In genomic region chr14:61683356-61683740, GRCm38 (mm10) we compare ENCODE assay signal across 8 mouse cellular contexts.
A peak's percentile ranks its signal among the peaks of the same experiment; 100 is the strongest.
DNase-seq lines count a peak whose midpoint lies in the region; ATAC-seq and TF ChIP-seq lines count a peak whose summit lies in the region.

No protein-coding gene starts in this region.

- DNase-seq in gastrocnemius, postnatal 10 days, result peak; percentile 22
- no peak for DNase-seq in gastrocnemius, adult 18-20 months (ENCODE audit: low spot score)
- DNase-seq in ES-CJ7 (ENCODE audit: low read depth, low spot score), result peak; percentile 15
- no peak for DNase-seq in forebrain, postnatal 0 days
- peak; percentile 37 for DNase-seq in limb, embryonic 11.5 days (ENCODE audit: low spot score)
- DNase-seq in gastrocnemius, postnatal 4 days (ENCODE audit: low spot score in 2 of 2), result no peak

- peak overlapping the region; percentile 96 for H3K4me3 ChIP-seq in forebrain, postnatal 0 days (ENCODE audit: low read depth, low read length)
- H3K4me3 ChIP-seq in limb, embryonic 11.5 days (ENCODE audit: low read depth, low read length), result peak overlapping the region; percentile 84; the same call in 1 of the 2 replicates
- H3K4me3 ChIP-seq in neural tube, embryonic 14.5 days (ENCODE audit: low read depth, low read length), result peak overlapping the region; percentile 82; the same call in 1 of the 2 replicates

- peak overlapping the region; percentile 98 for H3K27ac ChIP-seq in forebrain, postnatal 0 days (ENCODE audit: low read depth, low read length)
- no peak overlapping the region for H3K27ac ChIP-seq in limb, embryonic 11.5 days (replicated peaks; ENCODE audit: low read depth, low read length)
- H3K27ac ChIP-seq in neural tube, embryonic 14.5 days (ENCODE audit: low read depth, low read length), result no peak overlapping the region

- peak overlapping the region; percentile 93 for H3K4me2 ChIP-seq in forebrain, postnatal 0 days (ENCODE audit: low read depth)
- H3K4me2 ChIP-seq in limb, embryonic 11.5 days (ENCODE audit: low read depth, severe bottlenecking), result peak overlapping the region; percentile 65
- H3K4me2 ChIP-seq in neural tube, embryonic 14.5 days (ENCODE audit: low read depth, low read length), result peak overlapping the region; percentile 90; the same call in 1 of the 2 replicates

- 17% methylated on average over 9 of the region's 9 CpGs for WGBS in forebrain, postnatal 0 days
- 1% methylated on average over 9 of the region's 9 CpGs for WGBS in limb, embryonic 11.5 days
- 9% methylated on average over 9 of the region's 9 CpGs for WGBS in neural tube, embryonic 14.5 days

- no peaks in the 10 kb centered on the region for H3K36me3 ChIP-seq in forebrain, postnatal 0 days (ENCODE audit: insufficient read depth)
- H3K36me3 ChIP-seq in limb, embryonic 11.5 days (ENCODE audit: control insufficient read depth, insufficient read depth, low read length), result no peaks in the 10 kb centered on the region
- no peaks in the 10 kb centered on the region for H3K36me3 ChIP-seq in neural tube, embryonic 14.5 days (ENCODE audit: control insufficient read depth, insufficient read depth, low read length)

- peaks cover 4% of the 10 kb centered on the region for H3K4me1 ChIP-seq in forebrain, postnatal 0 days (ENCODE audit: insufficient read depth)
- peaks cover 31% of the 10 kb centered on the region for H3K4me1 ChIP-seq in limb, embryonic 11.5 days (ENCODE audit: control insufficient read depth, insufficient read depth, low read length)
- peaks cover 5% of the 10 kb centered on the region; the same call in 1 of the 2 replicates for H3K4me1 ChIP-seq in neural tube, embryonic 14.5 days (ENCODE audit: control insufficient read depth, insufficient read depth, low read length)

- H3K9ac ChIP-seq in forebrain, postnatal 0 days, result peak overlapping the region; percentile 82; the same call in 1 of the 2 replicates
- no peak overlapping the region for H3K9ac ChIP-seq in limb, embryonic 11.5 days (ENCODE audit: low read length)
- peak overlapping the region; percentile 81; the same call in 1 of the 2 replicates for H3K9ac ChIP-seq in neural tube, embryonic 14.5 days (replicated peaks; ENCODE audit: low read depth, low read length)

- no peaks in the 10 kb centered on the region; the same call in 1 of the 2 replicates for H3K27me3 ChIP-seq in forebrain, postnatal 0 days (ENCODE audit: insufficient read depth, low read length)
- H3K27me3 ChIP-seq in limb, embryonic 11.5 days (ENCODE audit: control insufficient read depth, insufficient read depth, low read length), result peaks cover 18% of the 10 kb centered on the region; the same call in 1 of the 2 replicates
- peaks cover 17% of the 10 kb centered on the region for H3K27me3 ChIP-seq in neural tube, embryonic 14.5 days (ENCODE audit: control insufficient read depth, insufficient read depth, low read length)

- no peak for ATAC-seq in forebrain, postnatal 0 days
- ATAC-seq in limb, embryonic 11.5 days (ENCODE audit: insufficient number of reproducible peaks, low FRiP score, low TSS enrichment, low read depth), result no peak
- no peak for ATAC-seq in neural tube, embryonic 14.5 days (ENCODE audit: low read depth)
- no peak for ATAC-seq in frontal cortex, adult (ENCODE audit: low TSS enrichment)

- no peaks in the 10 kb centered on the region for H3K9me3 ChIP-seq in forebrain, postnatal 0 days (ENCODE audit: low read length)
- H3K9me3 ChIP-seq in limb, embryonic 11.5 days (ENCODE audit: control insufficient read depth, low read length), result no peaks in the 10 kb centered on the region
- no peaks in the 10 kb centered on the region for H3K9me3 ChIP-seq in neural tube, embryonic 14.5 days (ENCODE audit: control insufficient read depth, low read length)

- TF ChIP-seq CTCF in forebrain, postnatal 0 days (IDR thresholded peaks at IDR 0.05; ENCODE audit: low read depth), result no peak

Comparison
In these comparisons a context has a peak if more than half of its experiments do, and no peak if none do; other contexts are left out.
1. DNase-seq: peak in gastrocnemius, postnatal 10 days (single experiment), ES-CJ7 (single experiment) and limb, embryonic 11.5 days (single experiment); none in gastrocnemius, adult 18-20 months (single experiment), forebrain, postnatal 0 days (single experiment) and gastrocnemius, postnatal 4 days (0 of 2).
2. Peak in every context shown above with its lines, with median percentiles within 50 percentile points of each other: H3K4me2 ChIP-seq and H3K4me3 ChIP-seq.